12 mouse cellular contexts compared by ENCODE assay signal in genomic region chr2:3910086-3910891, GRCm38 (mm10).
DNase-seq lines count a peak whose midpoint lies in the region; ATAC-seq and TF ChIP-seq lines count a peak whose summit lies in the region.
"Had no signal": no experiment of that assay in that cellular context is flagged by ENCODE, and none has a peak within 500 bp of the region (broad histone marks: within the 10 kb centered on the region; RNA-seq: fewer than 3 reads in every experiment).

No protein-coding gene starts in this region.

- no peaks in the 10 kb centered on the region for H3K27me3 ChIP-seq in hindbrain, postnatal 0 days (ENCODE audit: insufficient read depth, low read length)
- no peaks in the 10 kb centered on the region for H3K27me3 ChIP-seq in heart, embryonic 10.5 days (ENCODE audit: insufficient read depth, poor library complexity, severe bottlenecking)
- H3K27me3 ChIP-seq: limb, embryonic 15.5 days had no signal

- TF ChIP-seq CTCF in hindbrain, postnatal 0 days (IDR thresholded peaks at IDR 0.05; ENCODE audit: low read depth), result no peak

- peaks cover 4% of the 10 kb centered on the region; the same call in 1 of the 2 replicates for H3K4me1 ChIP-seq in hindbrain, postnatal 0 days (ENCODE audit: insufficient read depth, low read length)
- no peaks in the 10 kb centered on the region for H3K4me1 ChIP-seq in heart, embryonic 10.5 days
- H3K4me1 ChIP-seq: limb, embryonic 15.5 days; megakaryocyte, embryonic 14.5 days had no signal

- no peak overlapping the region for H3K9ac ChIP-seq in hindbrain, postnatal 0 days (replicated peaks; ENCODE audit: low read length)
- H3K9ac ChIP-seq: limb, embryonic 15.5 days had no signal

- ATAC-seq in cerebellum, adult (ENCODE audit: insufficient number of reproducible peaks, low FRiP score, low TSS enrichment), result peak; percentile 38; the same call in 1 of the 2 replicates
- ATAC-seq in hindbrain, postnatal 0 days, result peak; percentile 39; the same call in 1 of the 2 replicates

- no peak overlapping the region for H3K4me3 ChIP-seq in hindbrain, postnatal 0 days (ENCODE audit: low read length)
- no peak overlapping the region for H3K4me3 ChIP-seq in heart, embryonic 10.5 days
- H3K4me3 ChIP-seq: limb, embryonic 15.5 days; megakaryocyte, embryonic 14.5 days had no signal

- H3K9me3 ChIP-seq in hindbrain, postnatal 0 days (ENCODE audit: low read length), result no peaks in the 10 kb centered on the region
- H3K9me3 ChIP-seq in heart, embryonic 10.5 days, result no peaks in the 10 kb centered on the region
- H3K9me3 ChIP-seq: limb, embryonic 15.5 days; megakaryocyte, embryonic 14.5 days had no signal

- no peaks in the 10 kb centered on the region for H3K36me3 ChIP-seq in hindbrain, postnatal 0 days (ENCODE audit: insufficient read depth, low read length)
- H3K36me3 ChIP-seq in heart, embryonic 10.5 days, result no peaks in the 10 kb centered on the region
- H3K36me3 ChIP-seq: limb, embryonic 15.5 days had no signal

- H3K27ac ChIP-seq in hindbrain, postnatal 0 days, result peak overlapping the region; percentile 34; the same call in 1 of the 2 replicates
- H3K27ac ChIP-seq in heart, embryonic 10.5 days, result no peak overlapping the region
- H3K27ac ChIP-seq: limb, embryonic 15.5 days had no signal

- DNase-seq in cerebellum, postnatal 4 days (ENCODE audit: low spot score in 2 of 2), result no peak
- DNase-seq in cerebellum, adult 9-10 months, result peak; percentile 75
- DNase-seq in hindbrain, postnatal 0 days (ENCODE audit: low spot score), result peak; percentile 46
- peak; percentile 42 for DNase-seq in retina, postnatal 1 day
- DNase-seq in gastrocnemius, postnatal 25 days, result no peak
- no peak for DNase-seq in heart, embryonic 10.5 days (ENCODE audit: low spot score)
- no peak for DNase-seq in left cerebral cortex, postnatal 25 days (ENCODE audit: low spot score in 2 of 2)
- DNase-seq: heart, adult 11 months; kidney, adult 8-10 months had no signal

- intact Hi-C loops in left cerebral cortex, postnatal 25 days (cut with DNase I), result loop anchor here (5.0 kb wide), 1 partner anchor 88 kb away; no protein-coding TSS in a partner anchor

- no peak overlapping the region for H3K4me2 ChIP-seq in hindbrain, postnatal 0 days (ENCODE audit: low read depth, low read length)
- H3K4me2 ChIP-seq: limb, embryonic 15.5 days had no signal

- WGBS in hindbrain, postnatal 0 days, result 32% methylated on average over 9 of the region's 9 CpGs
- WGBS in heart, embryonic 10.5 days, result 71% methylated on average over 9 of the region's 9 CpGs

Comparison
In these comparisons a context has a peak if more than half of its experiments do, and no peak if none do; other contexts are left out.
1. DNase-seq: peak in cerebellum, adult 9-10 months (single experiment), hindbrain, postnatal 0 days (single experiment) and retina, postnatal 1 day (single experiment); none in cerebellum, postnatal 4 days (0 of 2), gastrocnemius, postnatal 25 days (single experiment), heart, embryonic 10.5 days (single experiment) and left cerebral cortex, postnatal 25 days (0 of 2).